Mouse (Mus musculus) leukemia stem cell, adult 10-12 weeks (primary cell): Measurements from ENCODE around the gene Sars. TPM values are rescaled to one million over a fixed set of nuclear protein-coding genes. Genes with fewer than 3 reads are reported as not detected.

Experiments
- polyA plus RNA-seq: library from polyadenylated mRNA; stranded (reverse); fragments of >175 nt; gene quantifications from 2 replicates; pipeline ENCODE4 v1.2.3, GENCODE M21; 2012; ENCODE audit warnings: low replicate concordance

The Sars gene
- 36.0 and 114 TPM in 2 replicates for polyA plus RNA-seq

DNA sequence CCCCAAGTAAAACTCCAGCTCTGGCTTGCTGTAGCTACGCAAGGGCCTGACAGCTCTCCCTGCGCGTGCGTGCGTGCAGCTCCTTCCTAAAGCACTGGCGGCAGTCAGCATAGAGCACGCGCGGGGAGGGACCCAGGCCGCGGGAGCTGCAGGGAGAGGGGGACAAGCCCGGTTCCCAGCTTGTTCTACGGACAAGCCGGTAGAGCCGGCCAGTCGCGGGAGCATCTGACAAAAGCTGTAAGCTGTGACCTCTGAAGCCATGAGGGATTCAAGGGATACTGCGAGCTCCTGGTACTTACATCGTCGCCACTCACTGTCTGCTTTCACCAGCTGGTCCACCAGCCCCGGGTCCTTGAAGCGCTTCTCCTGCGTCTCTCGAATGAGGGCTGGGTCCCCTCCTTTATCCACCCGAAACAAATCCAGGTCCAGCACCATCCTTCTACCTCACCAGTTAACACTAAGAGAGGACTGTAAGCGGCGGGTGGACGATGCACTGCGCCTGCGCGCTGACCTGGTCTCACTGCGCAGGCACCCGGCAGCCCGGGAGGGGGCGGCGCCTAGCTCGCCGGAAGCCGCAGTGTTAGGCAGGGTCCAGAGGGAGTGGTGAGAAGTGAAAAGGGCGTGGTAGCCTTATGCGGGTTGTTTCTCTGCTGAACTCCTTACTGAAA, at the start of gene Sars:
Gene Sars (minus strand): TSS at position 512 of the 668 bp plus-strand sequence.

DNA sequence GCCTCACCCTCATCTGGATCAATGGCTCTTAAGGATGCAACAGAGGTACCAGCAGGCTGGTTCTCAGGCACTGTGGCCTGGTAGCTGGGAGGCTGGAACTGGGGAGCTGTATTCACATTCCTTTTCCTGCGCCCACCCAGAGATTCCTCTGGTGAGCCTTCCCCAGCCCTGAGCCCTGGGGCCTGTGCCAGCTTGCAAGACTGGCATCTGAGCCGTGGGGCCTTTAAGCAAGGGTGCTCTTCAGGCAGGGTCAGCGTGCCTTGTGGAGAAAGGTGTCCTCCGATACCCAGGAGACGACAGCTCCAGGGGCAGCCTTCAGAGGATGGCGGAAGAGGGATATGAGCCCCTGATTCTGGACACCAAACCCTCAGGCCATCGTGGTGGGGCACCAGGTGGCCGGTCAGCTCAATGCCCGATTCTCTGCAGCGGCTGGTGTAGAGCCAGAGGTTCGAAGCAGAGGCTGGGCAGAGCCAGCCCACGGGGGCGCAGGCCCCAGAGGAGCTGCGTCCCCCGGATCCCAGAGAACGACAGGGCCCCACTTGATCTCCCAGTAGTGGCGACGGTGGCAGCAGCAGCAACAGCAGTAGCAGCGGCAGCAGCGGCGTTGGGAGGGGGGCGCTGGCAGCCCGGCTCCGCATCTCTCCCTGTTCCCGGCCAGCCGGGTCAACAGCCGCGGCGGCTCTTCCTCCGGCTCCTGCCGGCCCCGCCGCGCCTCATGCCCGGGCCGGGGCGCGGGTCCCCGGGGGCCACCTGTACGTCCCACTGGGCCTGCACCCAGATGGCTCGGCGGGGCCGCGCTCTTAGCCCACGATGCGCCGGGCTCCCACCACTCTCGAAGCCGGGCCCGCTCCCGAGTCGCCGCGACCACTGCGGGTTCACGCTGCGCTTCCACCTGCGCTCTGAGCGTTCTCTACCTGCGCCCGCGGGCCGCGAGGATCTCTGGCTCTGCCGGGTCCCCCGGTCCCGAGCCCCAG, 29.9 kb downstream of the Sars start, which contains the start of gene Celsr2:
Gene Celsr2 (minus strand): TSS at position 696 of the 974 bp plus-strand sequence.

DNA sequence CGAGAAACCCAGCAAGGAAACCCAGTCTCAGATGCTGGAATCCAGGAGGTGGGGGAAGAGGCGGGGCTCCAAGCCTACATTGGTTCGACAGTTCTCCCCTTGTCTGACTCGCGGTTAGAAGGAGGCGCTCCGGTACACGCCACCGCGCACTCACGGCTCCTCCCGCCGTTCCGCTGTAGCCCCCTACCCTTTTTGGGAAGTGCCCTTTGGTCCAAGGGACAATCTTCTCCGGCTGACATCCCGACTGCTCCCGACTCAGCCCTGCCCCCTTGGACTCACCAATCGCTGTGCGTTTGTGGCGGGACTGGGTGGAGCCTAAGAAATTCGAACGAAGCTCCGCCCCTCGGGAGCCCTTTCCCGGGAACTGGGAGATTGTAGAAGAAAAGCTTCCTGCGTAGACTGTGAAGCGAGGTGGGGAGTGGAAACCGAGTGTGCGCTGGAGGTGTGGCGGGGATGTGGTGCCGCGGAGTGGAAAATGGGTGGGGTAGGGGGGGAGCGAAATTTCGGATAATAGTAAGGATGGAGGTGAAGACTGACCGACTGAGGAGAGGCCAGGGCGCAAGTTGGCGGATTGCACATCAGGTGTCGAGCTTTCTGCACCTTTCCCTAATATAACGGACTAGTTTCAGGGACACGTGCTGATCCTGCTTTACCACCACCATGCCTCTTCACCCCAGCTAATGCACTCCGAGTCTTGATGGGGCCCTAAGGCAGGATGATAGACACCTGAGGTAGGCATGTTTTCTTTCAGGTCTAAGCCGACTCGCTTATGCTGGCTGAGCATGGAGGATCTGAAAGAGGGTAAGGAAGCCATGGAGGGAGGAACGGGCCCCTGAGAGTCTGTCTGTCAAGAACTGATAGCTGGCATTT, 61.3 kb downstream of the Sars start, which contains the start of gene Psrc1:
Gene Psrc1 (plus strand): TSS at position 355 of the 870 bp plus-strand sequence.

Other genes starting within 250 kb of the Sars start
- gene Cyb561d1, start 244.0 kb downstream of the Sars start, polyA plus RNA-seq, result 2.9 and 8.8 TPM in 2 replicates
- gene Atxn7l2, start 234.3 kb downstream of the Sars start, polyA plus RNA-seq, result 9.1 and 20.2 TPM in 2 replicates
- gene Sypl2, start 218.6 kb downstream of the Sars start, polyA plus RNA-seq, result not detected in 2 replicates
- 2.5 and 4.8 TPM in 2 replicates for gene Psma5, start 188.3 kb downstream of the Sars start, polyA plus RNA-seq
- gene Sort1, start 161.1 kb downstream of the Sars start, polyA plus RNA-seq, result 1.9 and 4.9 TPM in 2 replicates
- gene Mybphl, start 80.3 kb downstream of the Sars start, polyA plus RNA-seq, result not detected in 2 replicates
- gene Psrc1, start 61.4 kb downstream of the Sars start, polyA plus RNA-seq, result 64.2 and 72.0 TPM in 2 replicates
- gene Celsr2, start 29.7 kb downstream of the Sars start, polyA plus RNA-seq, result 0.77 and 1.9 TPM in 2 replicates
- not detected in 2 replicates for gene 1700013F07Rik, start 88.9 kb upstream of the Sars start, polyA plus RNA-seq
- gene 5330417C22Rik, start 91.3 kb upstream of the Sars start, polyA plus RNA-seq, result 0.06 and 0.82 TPM in 2 replicates
- 1.4 and 6.1 TPM in 2 replicates for gene Tmem167b, start 117.3 kb upstream of the Sars start, polyA plus RNA-seq
- gene Taf13, start 126.5 kb upstream of the Sars start, polyA plus RNA-seq, result 0.19 and 0.24 TPM in 2 replicates
- gene Wdr47, start 146.1 kb upstream of the Sars start, polyA plus RNA-seq, result 2.6 and 4.0 TPM in 2 replicates
- 4.2 and 14.3 TPM in 2 replicates for gene Clcc1, start 208.7 kb upstream of the Sars start, polyA plus RNA-seq